Mouse (Mus musculus) lung, adult 2 months (tissue): ENCODE measurements around the gene Hirip3.

Experiments used
- CTCF ChIP-seq: fragments of 200-500 bp; IDR thresholded peaks from 2 replicates; pipeline ENCODE4 v1.5.1; 2011; ENCODE audit warnings: mild to moderate bottlenecking, low read length, control low read depth; ENCODE audit not compliant: insufficient read depth
- POLR2A ChIP-seq: fragments of 200-500 bp; IDR thresholded peaks from 2 replicates; pipeline ENCODE4 v1.6.1; 2011; ENCODE audit warnings: low read depth, mild to moderate bottlenecking, control low read depth, low read length, borderline replicate concordance; ENCODE audit errors: extremely low read depth

GRCm38 (mm10) chr7:126868003-126868402, 6.2 kb downstream of the Hirip3 start:
- TF ChIP-seq POLR2A: no peak
- TF ChIP-seq CTCF: no peak
